Mouse (Mus musculus) brain, embryonic 14.5 days (tissue): ENCODE data around the gene Gfi1.

ENCODE experiments used
- CTCF ChIP-seq: fragments of 200-500 bp; IDR thresholded peaks from 2 replicates; pipeline ENCODE4 v1.5.1; 2012; ENCODE audit warnings: inconsistent platforms, mild to moderate bottlenecking, moderate library complexity, borderline replicate concordance; ENCODE audit not compliant: insufficient read depth, insufficient read length; ENCODE audit errors: extremely low read depth
- POLR2A ChIP-seq: fragments of 200-500 bp; IDR thresholded peaks from 2 replicates; pipeline ENCODE4 v1.6.1; 2012; ENCODE audit warnings: mild to moderate bottlenecking, inconsistent platforms, borderline replicate concordance; ENCODE audit not compliant: poor library complexity, insufficient read depth, insufficient read length, severe bottlenecking; ENCODE audit errors: extremely low read depth

- TF ChIP-seq CTCF (no peak), POLR2A (no peak)
Observed at GRCm38 (mm10) chr5:107754740-107755139, 28.9 kb upstream of the Gfi1 start.
